Mouse (Mus musculus): ENCODE data around the gene Ahctf1.
"Not testable (repeated sequence)": the region's sequence is repeated elsewhere in the genome, so short reads cannot be mapped to it uniquely, and the experiment has no call there.

Ahctf1 gene

DNA sequence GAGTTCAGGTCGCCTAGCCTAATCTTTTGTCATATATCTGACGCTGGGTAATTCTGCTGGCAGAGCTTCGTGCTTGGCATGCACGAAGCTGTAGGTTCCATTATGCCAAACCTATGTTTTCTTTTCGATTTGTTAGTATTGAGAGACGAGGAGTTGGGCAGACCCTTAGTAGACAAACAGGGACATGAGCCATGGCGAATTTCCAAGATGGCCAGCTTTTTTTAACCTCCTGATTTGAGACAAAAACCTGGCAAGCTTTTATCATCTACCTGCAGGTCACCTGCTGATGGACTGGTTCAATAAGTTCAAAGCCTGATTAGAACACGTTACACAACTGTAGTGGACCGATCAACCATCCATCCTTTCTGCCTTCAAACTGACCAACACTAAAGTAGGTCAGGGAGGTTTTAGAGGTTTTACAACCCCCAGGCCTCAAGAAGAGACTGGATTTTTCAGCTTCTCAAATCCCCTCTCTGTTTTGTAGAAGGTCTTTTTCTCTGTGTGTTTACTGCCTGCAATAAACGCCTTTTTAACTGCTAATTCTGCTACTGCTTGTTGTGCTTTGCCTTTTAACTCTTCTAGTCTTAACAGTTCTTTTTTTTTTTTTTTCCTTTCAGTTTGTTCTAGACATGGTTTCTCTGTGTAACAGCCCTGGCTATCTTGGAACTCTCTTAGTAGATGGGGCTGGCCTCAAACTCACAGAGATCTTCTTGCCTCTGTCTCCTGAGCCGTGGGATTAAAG, 831 bp upstream of the Ahctf1 start:
- no peak for DNase-seq (ENCODE audit: low spot score in 2 of 2)

DNA sequence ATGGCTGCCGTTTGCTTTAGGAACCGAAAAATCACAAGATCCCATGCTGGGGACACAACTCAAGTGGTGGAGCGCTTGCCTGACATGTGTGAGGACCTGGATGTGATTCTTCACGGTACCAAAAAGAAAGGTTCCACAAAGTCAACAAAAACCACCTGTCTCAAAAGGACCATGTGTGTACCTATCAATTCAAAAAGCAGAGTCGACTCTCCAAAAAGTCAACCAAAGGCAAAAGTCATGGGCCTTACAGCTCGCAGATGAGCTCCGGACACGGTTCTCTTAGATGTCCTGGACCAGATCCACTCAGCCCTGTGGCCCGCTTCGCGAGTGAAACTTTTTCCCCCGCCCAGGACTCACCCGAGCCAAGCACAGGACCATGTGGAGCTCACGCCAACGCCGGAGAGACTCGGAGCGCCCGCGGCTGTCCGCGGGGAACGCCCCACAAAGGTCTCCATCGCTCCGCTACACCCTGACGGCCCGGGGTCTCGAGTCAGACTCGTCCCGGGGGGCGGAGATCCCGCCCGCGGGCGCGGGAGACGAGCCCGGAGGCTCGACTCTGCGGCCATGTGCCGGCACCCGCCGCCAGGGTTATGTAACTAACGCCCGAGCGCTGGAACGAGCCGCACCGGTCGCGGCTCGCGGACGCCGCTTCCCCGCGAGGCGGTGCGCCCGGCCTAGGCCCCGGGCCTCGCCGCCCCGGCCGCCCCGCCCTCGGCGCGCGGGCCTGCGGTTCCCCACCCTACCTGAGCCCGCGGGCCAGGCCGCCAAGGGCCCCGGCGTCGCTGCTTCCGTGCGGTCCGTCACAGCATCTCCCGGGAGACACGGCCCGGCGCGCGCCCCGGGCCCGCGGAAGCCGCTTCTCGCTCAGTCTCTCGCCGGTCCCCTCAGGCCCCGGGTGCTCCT, 619 bp downstream of the Ahctf1 start, which contains the start of gene Gm10518:
TSS of gene Gm10518 (plus strand) at position 767 of the 903 bp plus-strand sequence.
- peak; percentile 40 to 48 for DNase-seq (ENCODE audit: low spot score in 2 of 2)

DNA sequence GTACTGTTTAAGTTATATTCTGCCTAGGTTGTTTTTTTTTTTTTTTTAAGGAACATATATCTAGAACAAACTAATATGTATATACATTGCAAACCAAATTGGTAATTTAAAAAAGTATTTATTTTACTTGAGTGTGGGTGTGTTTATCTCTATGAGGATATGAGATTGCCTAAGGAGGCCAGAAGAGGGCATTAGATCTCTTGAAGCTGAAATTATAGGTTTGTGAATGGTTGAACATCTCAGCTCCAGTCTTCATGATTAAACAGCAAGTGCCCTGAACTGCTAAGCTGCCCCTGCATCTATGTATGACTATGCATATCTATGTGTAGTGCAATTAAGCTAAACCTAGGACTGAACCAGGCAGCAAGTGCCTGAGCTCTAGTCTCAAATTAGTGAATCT, 4.7 kb downstream of the Ahctf1 start:
- DNase-seq (ENCODE audit: low spot score in 2 of 2) = no peak

DNA sequence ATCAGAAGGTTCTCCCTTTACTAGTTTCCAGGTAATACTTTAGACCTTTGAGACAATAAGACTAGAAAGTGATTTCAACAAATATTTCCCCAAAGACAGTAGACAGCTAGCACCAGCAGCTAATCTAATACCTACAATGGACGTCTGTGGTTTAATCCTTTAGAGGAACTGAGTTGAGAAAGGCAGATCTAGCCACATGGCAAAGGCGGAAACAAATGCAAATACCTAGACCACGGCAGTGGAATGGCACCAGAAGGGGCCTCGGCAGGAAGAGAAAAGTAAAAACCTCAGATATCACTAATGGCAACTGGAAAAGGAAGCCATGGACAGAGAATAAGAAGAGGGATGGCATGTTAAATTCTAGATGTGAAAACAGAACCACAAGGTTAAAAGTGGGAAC, 16.2 kb downstream of the Ahctf1 start:
- no peak for DNase-seq (ENCODE audit: low spot score in 2 of 2)

DNA sequence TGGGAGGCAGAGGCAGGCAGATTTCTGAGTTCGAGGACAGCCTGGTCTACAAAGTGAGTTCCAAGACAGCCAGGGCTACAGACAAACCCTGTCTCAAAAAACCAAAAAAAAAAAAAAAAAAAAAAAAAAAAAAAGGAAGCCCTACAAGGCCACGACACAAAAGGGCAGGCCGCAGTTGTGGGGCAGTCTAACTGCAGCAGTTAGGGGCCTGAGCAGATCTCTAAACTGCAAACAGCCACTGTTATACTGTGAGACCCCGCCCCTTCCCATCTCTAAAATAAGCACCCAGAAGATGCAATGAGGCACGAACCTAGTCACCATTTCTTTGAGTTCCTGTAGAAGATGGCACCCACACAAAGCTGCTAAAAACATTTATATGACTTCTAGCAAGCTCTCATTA, 18.0 kb downstream of the Ahctf1 start:
- DNase-seq (ENCODE audit: low spot score in 2 of 2) = no peak

DNA sequence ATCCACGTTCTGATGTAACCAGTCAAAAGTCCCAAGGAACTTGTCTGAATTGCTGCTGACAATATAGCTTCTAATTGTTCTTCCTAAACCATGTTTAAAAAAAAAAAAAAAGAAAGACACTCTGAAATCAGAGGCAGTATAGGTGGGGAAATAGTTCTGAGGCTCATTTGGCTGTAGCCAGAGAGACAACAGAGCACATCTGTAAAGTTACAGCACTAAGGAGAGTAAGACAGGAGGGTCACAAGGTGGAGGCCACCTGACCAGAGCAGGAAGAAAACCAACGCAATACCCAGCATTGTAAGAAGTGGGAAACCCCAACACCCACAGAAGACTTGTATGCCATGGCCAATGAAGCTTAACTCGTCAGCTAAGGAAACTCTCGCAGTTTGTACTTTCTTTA, 19.4 kb downstream of the Ahctf1 start:
- DNase-seq (ENCODE audit: low spot score in 2 of 2) = no peak

DNA sequence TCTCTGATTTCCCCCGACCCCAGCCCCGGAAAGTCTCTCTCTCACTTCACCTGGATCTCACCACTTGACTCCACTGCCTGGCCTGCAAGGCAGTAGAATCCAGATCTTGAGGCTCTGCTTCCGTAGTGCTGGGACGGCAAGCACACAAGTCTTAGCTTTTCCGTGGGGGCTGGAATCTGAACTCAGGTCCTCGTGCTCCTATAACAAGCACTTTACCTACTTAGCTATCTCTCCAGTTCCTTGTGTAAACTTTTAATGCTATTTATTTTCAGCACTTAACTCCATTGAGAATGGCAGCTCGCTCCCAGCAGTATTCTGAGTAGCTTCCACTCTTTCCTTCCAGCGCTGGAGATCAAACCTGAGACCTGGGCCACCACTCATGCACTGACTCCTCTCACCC, 26.6 kb downstream of the Ahctf1 start:
- DNase-seq (ENCODE audit: low spot score in 2 of 2) = no peak

DNA sequence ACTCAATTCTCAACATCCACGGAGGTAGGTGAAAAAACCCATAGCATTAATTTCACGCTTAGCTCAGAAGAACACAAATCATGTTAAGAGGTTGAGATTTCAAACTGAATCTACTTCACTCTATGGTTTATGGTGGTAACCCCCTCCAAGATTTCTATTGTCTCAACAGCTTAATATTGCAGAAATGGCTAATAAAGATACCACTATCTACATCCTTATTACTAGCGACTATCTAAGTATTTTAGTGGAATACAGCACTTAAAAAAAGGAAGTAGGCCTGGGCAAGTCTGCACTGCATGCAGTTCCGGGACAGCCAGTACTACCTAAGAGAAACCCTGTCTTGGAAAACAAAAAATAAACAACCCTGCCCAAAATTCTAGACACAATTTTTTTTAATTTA, 42.9 kb downstream of the Ahctf1 start:
- no peak for DNase-seq (ENCODE audit: low spot score in 2 of 2)

DNA sequence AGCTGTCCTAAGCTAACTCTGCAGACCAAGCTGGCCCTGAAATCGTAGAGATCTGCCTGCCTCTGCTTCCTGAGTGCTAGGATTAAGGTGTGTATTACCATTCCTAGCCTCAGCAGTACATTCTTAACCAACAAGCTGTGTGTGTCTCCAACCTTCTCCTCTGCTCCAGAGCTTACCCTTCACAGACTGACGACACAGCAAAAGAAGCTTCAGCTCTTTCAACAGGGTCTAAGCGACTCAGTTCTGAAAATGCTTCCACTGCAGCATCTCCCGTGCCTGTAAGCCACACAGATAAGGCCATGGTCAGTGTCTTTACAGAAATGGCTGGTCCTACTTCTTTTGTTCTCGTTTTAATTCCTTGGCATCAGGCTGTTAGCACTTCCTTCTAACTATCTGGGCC, 43.4 kb downstream of the Ahctf1 start:
- DNase-seq (ENCODE audit: low spot score in 2 of 2) = no peak

DNA sequence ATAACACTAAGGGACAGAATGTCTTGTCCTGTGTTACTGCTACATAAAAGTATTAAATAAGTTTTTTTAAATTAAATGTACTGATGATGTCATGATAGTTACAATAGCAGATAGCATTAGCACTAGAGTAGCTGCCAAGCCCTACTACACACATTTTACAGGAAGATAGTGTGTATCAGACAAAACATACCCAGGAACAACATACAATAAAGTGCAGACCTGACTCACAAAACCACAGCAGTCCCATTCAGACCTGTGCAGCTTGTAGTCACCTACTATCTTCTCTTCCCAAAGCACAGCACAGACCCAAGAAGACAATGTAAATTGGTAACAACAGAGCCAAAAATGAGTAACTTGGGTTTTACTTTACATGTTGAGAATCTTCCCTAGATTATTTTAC, 47.0 kb downstream of the Ahctf1 start:
- DNase-seq (ENCODE audit: low spot score in 2 of 2) = no peak

DNA sequence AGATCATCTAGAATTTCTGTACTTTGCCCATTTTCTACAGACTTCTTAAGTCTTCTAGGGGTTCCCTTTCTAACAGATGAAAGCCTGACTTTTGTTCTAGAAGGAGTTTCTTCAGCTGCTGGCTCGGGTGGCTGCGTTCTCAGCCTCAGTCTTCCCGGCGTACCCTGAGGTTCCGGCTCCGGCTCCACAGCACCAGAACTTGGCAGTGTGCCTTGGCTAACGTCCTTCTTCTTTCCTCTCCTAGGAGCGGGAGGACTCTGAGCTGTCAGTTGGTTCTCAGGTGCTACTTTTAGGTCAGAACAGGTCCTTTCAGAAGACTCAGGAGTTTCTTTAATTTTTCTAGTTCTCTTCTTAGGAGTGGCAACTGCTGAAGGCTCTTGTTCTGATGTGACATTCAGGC, 50.5 kb downstream of the Ahctf1 start:
- DNase-seq (ENCODE audit: low spot score in 2 of 2) = peak in 1 of 2 experiments; percentile 7

DNA sequence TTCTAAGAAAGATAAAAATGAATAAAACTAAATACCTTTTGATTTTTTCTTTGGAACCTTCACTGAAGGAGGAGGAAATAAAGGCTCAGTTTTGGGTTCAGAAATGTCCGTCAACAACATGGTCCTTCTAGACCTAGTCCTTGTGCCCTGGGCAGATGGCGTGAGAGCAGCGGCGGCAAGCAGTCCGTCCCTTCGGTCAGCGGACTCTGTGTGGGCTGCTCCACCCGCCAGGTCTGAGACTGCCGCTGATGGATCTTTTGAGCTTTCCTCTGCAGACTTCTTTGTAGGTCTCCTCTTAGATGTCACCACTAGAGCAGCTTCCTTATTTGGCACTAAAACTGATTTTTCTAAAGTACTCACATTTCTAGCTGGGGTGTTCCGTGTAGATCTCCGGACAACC, 51.2 kb downstream of the Ahctf1 start:
- DNase-seq (ENCODE audit: low spot score in 2 of 2) = no peak

DNA sequence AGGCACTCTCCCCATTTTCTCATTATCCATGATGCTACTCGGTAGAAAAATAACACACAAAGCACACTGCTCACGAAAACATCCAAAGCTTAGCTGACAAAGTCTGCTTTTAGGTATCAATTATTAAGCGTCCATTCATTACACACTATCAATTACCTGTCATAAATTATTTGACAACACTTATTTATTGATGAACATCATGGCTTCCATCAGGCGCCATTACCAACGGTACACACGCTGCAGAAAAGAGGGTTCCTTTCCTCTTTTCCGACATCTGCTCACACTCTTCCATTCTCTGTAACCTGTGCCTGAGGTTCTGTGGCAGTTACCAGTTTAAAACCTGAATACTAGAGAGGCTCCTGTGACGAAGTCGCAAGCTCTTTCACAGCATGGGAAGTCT, 58.3 kb downstream of the Ahctf1 start, which contains the start of gene Kif28:
TSS of gene Kif28 (minus strand) at position 101 of the 400 bp plus-strand sequence.
- no peak for DNase-seq (ENCODE audit: low spot score in 2 of 2)

DNA sequence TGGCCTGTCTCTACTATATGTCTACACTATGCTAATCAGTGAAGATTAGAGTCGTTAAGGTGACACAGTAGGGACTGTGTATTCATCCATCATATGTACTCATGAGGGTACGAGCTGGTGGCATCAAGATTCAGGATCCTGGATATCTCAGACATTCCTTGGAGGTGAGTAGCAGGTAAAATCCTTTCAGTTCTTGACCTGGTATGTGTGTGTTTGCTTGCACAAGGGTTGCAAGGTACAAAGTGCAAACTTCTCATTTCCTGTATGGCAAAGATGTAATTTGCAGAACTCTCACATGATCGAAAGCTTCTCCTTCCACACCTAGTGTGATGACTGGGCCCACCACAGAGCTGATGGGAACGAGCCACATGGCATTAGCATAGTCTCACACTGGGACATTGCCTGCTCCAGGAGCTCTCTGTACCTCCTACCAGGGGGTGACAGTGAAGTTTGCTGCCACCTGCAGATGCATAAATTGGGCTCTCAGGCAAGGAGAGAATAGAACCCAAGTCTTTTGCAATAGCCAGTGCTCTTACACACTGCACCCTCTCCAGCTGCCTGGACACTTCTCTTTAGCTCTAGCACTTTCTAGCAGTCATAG, 59.8 kb downstream of the Ahctf1 start:
- DNase-seq (ENCODE audit: low spot score in 2 of 2) = no peak

DNA sequence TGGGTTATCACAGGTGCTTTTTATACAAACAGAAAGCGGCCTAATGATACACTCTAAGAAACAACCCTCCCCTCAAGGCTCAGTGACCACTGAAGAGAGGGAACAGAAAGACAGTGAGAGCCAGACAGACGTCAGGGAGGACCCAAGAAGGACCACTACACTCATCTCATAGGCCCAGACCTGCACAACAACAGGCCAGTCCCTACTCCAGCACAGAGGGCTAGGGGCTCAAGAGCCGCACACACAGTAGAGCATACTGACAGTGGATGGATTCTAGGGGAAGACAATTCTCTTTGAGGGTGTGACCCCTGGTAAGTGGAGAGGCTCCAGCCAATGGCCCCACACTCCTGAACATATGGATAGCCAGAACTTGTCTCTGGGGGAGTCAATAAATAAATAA, 67.0 kb downstream of the Ahctf1 start:
- DNase-seq (ENCODE audit: low spot score in 2 of 2) = no peak

DNA sequence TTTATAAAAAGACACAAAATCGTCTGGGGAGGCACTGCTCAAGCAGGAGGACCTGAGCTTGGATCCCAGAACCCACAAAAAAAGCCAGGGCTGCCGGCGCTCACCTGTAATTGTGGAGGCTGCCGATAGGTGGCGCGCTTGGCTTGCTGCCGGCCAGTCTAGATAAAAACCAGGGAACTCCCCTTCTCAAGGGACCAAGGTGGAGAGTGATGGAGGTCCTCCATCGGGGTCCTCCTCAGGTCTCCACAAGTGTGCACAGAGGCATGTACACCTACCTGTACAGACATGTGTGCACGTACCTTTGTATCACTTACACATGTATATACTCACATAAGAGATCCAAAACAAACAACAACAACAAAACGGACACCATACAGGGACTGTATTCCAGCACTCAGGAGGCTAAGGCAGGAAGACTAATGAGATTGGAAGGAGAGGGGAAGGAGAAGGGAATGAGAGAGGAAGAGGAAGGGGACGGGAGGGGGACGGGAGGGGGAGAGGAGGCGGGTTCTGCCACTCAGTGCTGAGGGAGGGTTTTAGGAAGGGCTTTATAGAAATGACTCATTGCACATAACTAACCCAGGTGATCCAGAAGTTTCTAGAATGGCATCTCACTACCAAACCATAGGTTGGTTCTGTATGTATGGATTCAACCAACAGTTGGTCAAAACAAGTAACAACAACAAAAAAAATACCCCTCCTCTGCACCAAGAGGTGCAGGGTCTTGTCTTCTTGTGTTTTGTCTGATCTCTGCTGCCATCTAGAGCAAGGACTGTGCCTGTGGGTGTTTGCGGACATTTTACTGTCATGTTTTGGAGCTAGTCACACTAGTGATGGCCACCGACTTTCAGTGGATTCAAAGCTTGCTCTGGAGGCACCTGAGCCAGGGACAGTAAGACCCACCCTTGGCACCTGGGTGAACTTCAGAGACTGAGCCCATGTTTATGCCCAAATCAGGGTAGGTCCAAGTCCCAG, 68.7 kb downstream of the Ahctf1 start:
- DNase-seq (ENCODE audit: low spot score in 2 of 2) = peak; percentile 11 to 22

DNA sequence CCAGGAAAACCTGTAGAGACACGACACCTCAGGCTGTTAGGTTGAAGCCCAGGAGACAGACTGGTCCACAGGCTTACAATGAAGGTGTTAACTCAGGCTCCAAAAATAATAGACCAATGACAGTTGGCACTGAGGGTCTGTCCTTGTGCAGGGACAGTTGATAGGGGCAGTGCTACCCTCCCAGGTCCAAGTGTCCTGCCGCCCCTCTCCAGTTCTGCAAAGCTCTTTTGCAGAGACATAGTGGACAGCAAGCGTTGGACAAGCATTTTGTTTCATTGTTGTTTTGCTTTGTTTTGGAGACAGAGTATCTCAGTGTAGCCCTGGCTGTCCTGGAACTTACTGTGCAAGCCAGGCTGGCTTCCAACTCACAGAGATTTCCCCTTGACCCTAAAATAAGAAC, 72.1 kb downstream of the Ahctf1 start:
- no peak for DNase-seq (ENCODE audit: low spot score in 2 of 2)

DNA sequence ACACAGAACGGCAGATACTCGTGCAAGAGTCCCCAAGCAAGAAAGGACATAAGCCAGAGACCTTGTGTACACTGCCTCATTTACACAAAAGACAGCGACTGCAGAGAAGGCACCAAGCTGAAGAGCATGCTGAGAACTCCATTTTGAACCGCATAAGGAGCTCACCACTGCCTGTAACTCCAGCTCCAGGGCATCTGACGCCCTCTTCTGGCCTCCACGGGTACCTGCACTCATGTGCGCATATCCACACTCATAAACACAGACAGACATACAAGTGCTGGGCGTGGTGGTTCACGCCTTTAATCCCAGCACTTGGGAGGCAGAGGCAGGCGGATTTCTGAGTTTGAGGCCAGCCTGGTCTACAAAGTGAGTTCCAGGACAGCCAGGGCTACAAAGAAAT, 74.8 kb downstream of the Ahctf1 start:
- no peak for DNase-seq (ENCODE audit: low spot score in 2 of 2)

DNA sequence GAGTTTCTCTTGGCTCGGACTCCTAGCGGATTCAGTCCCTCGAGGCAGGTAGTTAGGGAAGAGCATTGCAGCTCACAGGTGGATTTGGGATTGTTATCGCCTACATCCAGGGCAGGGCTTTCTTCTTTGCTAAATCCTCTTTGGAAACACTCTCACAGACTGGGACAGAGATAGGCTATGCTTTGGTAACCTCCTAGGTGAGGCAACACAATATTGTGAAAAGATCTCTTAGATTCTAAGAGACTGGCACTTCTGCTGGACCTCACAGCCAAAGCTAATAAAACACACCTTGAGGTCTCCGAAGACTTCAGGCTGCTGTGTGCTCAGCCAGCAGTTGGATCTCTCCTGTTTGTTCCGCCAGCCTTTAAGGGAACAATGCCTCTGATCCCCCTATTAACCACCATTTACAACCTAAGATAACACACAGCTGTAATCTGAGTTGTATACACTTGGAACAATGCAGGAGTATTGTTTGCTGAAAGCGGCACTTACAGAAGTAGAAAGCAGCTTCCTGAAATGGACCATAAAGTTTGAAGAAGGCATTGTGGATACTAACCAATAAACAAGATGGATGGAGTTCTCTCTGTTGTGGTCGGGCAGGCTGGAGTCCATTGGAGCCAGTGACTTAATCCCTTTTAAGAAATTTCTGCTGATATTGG, 80.5 kb downstream of the Ahctf1 start:
- DNase-seq (ENCODE audit: low spot score in 2 of 2) = no peak

DNA sequence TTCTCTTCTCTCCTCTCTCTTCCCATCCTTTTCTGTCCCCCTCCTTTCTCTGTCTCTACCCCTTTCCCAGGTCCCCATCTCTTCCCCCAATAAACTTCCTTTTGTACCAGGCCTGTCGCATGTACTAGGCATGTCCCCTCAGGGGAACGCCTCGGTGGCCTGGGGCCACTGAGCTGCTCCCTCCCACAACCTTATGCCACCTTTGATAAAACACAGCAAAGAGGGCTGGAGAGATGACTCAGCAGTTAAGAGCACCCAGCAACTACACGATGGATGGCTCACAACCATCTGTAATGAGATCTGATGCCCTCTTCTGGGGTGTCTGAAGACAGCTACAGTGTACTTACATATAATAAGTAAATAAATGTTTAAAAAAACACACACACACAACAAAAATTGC, 87.7 kb downstream of the Ahctf1 start:
- no peak for DNase-seq (ENCODE audit: low spot score in 2 of 2)

DNA sequence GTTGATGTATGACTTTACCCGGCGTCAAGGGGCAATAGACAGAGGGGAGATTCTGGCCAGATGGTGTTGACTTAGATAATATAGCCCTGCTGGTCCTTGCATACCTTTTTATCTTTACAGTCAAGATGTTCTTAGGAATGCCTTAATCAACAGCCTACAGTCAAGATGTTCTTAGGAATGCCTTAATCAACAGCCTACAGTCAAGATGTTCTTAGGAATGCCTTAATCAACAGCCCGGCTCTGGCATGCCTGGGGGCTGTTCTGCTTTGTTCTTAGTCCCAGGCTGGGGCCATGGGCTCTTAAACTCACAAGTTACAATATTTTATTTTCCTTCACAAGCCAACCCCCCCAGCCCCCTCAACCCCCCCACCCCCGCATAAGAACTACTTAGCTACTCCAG, 88.2 kb downstream of the Ahctf1 start:
- not testable (repeated sequence) for DNase-seq (ENCODE audit: low spot score in 2 of 2)
